Mouse (Mus musculus): Measurements from ENCODE around the gene Adgrl4. TPM values are rescaled to one million over a fixed set of nuclear protein-coding genes. Genes with fewer than 3 reads are reported as not detected.
A peak's percentile ranks its signal among the peaks of the same experiment; 100 is the strongest.

Gene Adgrl4
- polyA plus RNA-seq, 1 experiment from 2014 or later: 15.5 TPM

DNA sequence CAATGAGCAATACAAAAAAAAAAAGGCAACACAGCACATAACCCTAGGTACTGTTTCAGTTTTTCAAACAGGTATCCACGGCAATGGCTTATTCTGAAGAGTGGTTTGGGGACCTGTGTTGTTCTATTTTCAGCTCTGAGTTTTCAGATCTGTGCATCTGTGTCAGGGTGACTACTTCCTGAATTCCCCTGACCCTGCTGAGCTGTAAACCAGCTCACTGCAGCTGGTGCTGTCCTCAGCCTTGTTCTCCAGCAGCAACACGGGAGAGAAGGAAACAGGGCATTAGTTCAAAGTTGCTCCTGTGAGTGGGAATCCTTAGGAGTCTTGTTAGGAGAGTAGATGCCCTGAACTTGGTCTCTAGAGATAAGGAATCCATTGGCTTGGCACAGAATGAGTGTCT lies 119.4 kb downstream of the Adgrl4 start:
- Histone ChIP-seq H3K27ac (replicated peaks; ENCODE audit: low read depth, low read length) (no peak overlapping the region), H3K27me3 (ENCODE audit: control insufficient read depth, insufficient read depth, low read length) (no peaks in the 10 kb centered on the region), H3K9me3 (ENCODE audit: control insufficient read depth, low read length) (no peaks in the 10 kb centered on the region), H3K4me3 (replicated peaks; ENCODE audit: low read depth, low read length) (no peak overlapping the region), H3K9ac (replicated peaks; ENCODE audit: low read length) (no peak overlapping the region), H3K4me2 (ENCODE audit: low read length) (no peak overlapping the region), H3K4me1 (ENCODE audit: control insufficient read depth, insufficient read depth, low read length) (no peaks in the 10 kb centered on the region), H3K36me3 (ENCODE audit: control insufficient read depth, insufficient read depth, low read length) (no peaks in the 10 kb centered on the region)
- WGBS: 74% methylated on average over 2 of the region's 2 CpGs
- DNase-seq (no peak), ATAC-seq (ENCODE audit: low FRiP score, low TSS enrichment) (no peak)

GRCm38 (mm10) chr3:151557607-151558006 lies 119.9 kb downstream of the Adgrl4 start:
- Histone ChIP-seq H3K36me3 (ENCODE audit: control insufficient read depth, insufficient read depth, low read length) (no peaks in the 10 kb centered on the region), H3K4me2 (ENCODE audit: low read length) (no peak overlapping the region), H3K9me3 (ENCODE audit: control insufficient read depth, low read length) (no peaks in the 10 kb centered on the region), H3K9ac (replicated peaks; ENCODE audit: low read length) (no peak overlapping the region), H3K27me3 (ENCODE audit: control insufficient read depth, insufficient read depth, low read length) (no peaks in the 10 kb centered on the region), H3K27ac (replicated peaks; ENCODE audit: low read depth, low read length) (no peak overlapping the region), H3K4me1 (ENCODE audit: control insufficient read depth, insufficient read depth, low read length) (no peaks in the 10 kb centered on the region), H3K4me3 (replicated peaks; ENCODE audit: low read depth, low read length) (no peak overlapping the region)
- 79% methylated on average over 5 of the region's 5 CpGs for WGBS
- no peak for ATAC-seq (ENCODE audit: low FRiP score, low TSS enrichment)
- DNase-seq: no peak

DNA sequence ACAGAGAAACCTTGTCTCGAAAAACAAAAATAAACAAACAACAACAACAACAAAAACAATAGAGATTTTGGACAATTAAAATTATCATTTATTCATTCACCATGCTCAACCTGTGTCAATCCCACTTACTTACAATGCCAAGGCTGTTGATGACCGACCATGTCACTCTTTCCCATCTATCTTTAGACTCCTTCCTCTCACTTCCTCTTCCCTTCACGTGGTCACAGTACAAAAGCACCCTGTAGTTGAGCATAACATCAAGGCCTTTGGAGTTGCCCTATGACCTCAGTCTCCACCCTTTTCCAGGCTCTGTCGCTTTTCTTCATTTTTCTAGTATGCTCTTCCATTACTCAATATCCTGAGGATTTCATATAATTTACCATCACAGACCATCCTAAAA lies 120.7 kb downstream of the Adgrl4 start:
- Histone ChIP-seq H3K4me2 (ENCODE audit: low read length) (no peak overlapping the region), H3K9ac (replicated peaks; ENCODE audit: low read length) (no peak overlapping the region), H3K4me3 (replicated peaks; ENCODE audit: low read depth, low read length) (no peak overlapping the region), H3K27ac (replicated peaks; ENCODE audit: low read depth, low read length) (no peak overlapping the region), H3K4me1 (ENCODE audit: control insufficient read depth, insufficient read depth, low read length) (no peaks in the 10 kb centered on the region), H3K9me3 (ENCODE audit: control insufficient read depth, low read length) (no peaks in the 10 kb centered on the region), H3K27me3 (ENCODE audit: control insufficient read depth, insufficient read depth, low read length) (no peaks in the 10 kb centered on the region), H3K36me3 (ENCODE audit: control insufficient read depth, insufficient read depth, low read length) (no peaks in the 10 kb centered on the region)
- no peak for DNase-seq
- no peak for ATAC-seq (ENCODE audit: low FRiP score, low TSS enrichment)
- 76% methylated on average over 4 of the region's 4 CpGs for WGBS

GRCm38 (mm10) chr3:151565664-151566621 lies 128.3 kb downstream of the Adgrl4 start:
- ATAC-seq (ENCODE audit: low FRiP score, low TSS enrichment) (no peak), DNase-seq (peak; percentile 31)
- Histone ChIP-seq H3K4me1 (ENCODE audit: control insufficient read depth, insufficient read depth, low read length) (no peaks in the 10 kb centered on the region), H3K36me3 (ENCODE audit: control insufficient read depth, insufficient read depth, low read length) (no peaks in the 10 kb centered on the region), H3K9ac (replicated peaks; ENCODE audit: low read length) (no peak overlapping the region), H3K27me3 (ENCODE audit: control insufficient read depth, insufficient read depth, low read length) (no peaks in the 10 kb centered on the region), H3K9me3 (ENCODE audit: control insufficient read depth, low read length) (no peaks in the 10 kb centered on the region), H3K4me2 (ENCODE audit: low read length) (no peak overlapping the region), H3K27ac (replicated peaks; ENCODE audit: low read depth, low read length) (no peak overlapping the region), H3K4me3 (replicated peaks; ENCODE audit: low read depth, low read length) (no peak overlapping the region)
- WGBS: 73% methylated on average over 16 of the region's 16 CpGs

DNA sequence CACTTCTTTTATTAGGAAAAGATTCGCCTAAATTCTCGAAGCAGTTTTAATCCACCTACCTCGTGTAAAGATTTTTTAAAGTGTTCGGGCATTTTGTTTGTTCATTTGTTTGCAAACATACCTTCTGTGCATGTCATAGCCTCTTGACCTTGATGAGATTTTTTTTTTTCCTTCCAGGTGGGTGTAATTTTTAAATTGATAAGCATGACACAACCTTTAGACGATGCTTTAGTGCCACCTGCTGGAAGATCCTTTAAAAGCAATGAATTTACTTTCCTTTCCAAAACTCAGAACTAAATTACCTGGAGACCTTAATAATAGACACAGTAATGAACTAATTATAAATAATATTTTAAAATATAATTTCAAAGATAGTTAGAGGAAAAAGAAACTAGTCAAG lies 128.9 kb downstream of the Adgrl4 start:
- no peak overlapping the region for H3K9ac ChIP-seq (replicated peaks; ENCODE audit: low read length)
- no peaks in the 10 kb centered on the region for H3K27me3 ChIP-seq (ENCODE audit: control insufficient read depth, insufficient read depth, low read length)
- DNase-seq: peak; percentile 84
- no peaks in the 10 kb centered on the region for H3K9me3 ChIP-seq (ENCODE audit: control insufficient read depth, low read length)
- WGBS: 55% methylated on average over 5 of the region's 5 CpGs
- no peak overlapping the region for H3K4me2 ChIP-seq (ENCODE audit: low read length)
- no peaks in the 10 kb centered on the region for H3K36me3 ChIP-seq (ENCODE audit: control insufficient read depth, insufficient read depth, low read length)
- H3K4me3 ChIP-seq (replicated peaks; ENCODE audit: low read depth, low read length): no peak overlapping the region
- H3K4me1 ChIP-seq (ENCODE audit: control insufficient read depth, insufficient read depth, low read length): no peaks in the 10 kb centered on the region
- ATAC-seq (ENCODE audit: low FRiP score, low TSS enrichment): no peak
- no peak overlapping the region for H3K27ac ChIP-seq (replicated peaks; ENCODE audit: low read depth, low read length)

DNA sequence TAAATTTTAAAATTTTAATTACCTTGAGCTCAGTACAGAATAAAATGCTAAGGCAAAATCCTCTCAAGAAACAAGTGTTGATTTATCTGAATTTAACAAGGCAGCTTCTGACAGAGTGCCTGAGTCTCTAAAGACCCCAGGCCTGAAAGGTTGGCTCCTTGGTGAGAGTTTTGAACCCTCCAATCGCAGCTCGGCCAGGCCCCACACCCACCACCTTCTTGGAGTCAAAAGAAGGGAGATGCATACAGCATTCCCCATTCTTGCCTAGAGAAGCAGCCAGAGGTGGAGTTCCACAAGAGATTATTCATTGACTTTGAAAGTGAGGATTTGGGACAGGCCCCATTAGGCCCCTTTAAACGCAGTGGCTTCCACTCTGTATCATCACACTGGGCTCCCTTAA lies 129.9 kb downstream of the Adgrl4 start:
- no peaks in the 10 kb centered on the region for H3K4me1 ChIP-seq (ENCODE audit: control insufficient read depth, insufficient read depth, low read length)
- no peaks in the 10 kb centered on the region for H3K9me3 ChIP-seq (ENCODE audit: control insufficient read depth, low read length)
- H3K36me3 ChIP-seq (ENCODE audit: control insufficient read depth, insufficient read depth, low read length): no peaks in the 10 kb centered on the region
- no peak overlapping the region for H3K27ac ChIP-seq (replicated peaks; ENCODE audit: low read depth, low read length)
- DNase-seq (no peak), ATAC-seq (ENCODE audit: low FRiP score, low TSS enrichment) (no peak)
- no peaks in the 10 kb centered on the region for H3K27me3 ChIP-seq (ENCODE audit: control insufficient read depth, insufficient read depth, low read length)
- WGBS: 8% methylated on average over 3 of the region's 3 CpGs
- no peak overlapping the region for H3K4me2 ChIP-seq (ENCODE audit: low read length)
- no peak overlapping the region for H3K4me3 ChIP-seq (replicated peaks; ENCODE audit: low read depth, low read length)
- no peak overlapping the region for H3K9ac ChIP-seq (replicated peaks; ENCODE audit: low read length)

- no peak overlapping the region for H3K27ac ChIP-seq (replicated peaks; ENCODE audit: low read depth, low read length)
- H3K27me3 ChIP-seq (ENCODE audit: control insufficient read depth, insufficient read depth, low read length): no peaks in the 10 kb centered on the region
- no peak overlapping the region for H3K9ac ChIP-seq (replicated peaks; ENCODE audit: low read length)
- no peaks in the 10 kb centered on the region for H3K36me3 ChIP-seq (ENCODE audit: control insufficient read depth, insufficient read depth, low read length)
- H3K4me2 ChIP-seq (ENCODE audit: low read length): no peak overlapping the region
- DNase-seq (peak; percentile 11), ATAC-seq (ENCODE audit: low FRiP score, low TSS enrichment) (no peak)
- 83% methylated on average over 5 of the region's 5 CpGs for WGBS
- H3K4me3 ChIP-seq (replicated peaks; ENCODE audit: low read depth, low read length): no peak overlapping the region
- H3K9me3 ChIP-seq (ENCODE audit: control insufficient read depth, low read length): no peaks in the 10 kb centered on the region
- no peaks in the 10 kb centered on the region for H3K4me1 ChIP-seq (ENCODE audit: control insufficient read depth, insufficient read depth, low read length)
These were observed 134.4 kb downstream of the Adgrl4 start for GRCm38 (mm10) chr3:151572089-151572488.

- ATAC-seq (ENCODE audit: low FRiP score, low TSS enrichment) (no peak), DNase-seq (no peak)
- Histone ChIP-seq H3K27ac (replicated peaks; ENCODE audit: low read depth, low read length) (no peak overlapping the region), H3K4me2 (ENCODE audit: low read length) (no peak overlapping the region), H3K4me3 (replicated peaks; ENCODE audit: low read depth, low read length) (no peak overlapping the region), H3K4me1 (ENCODE audit: control insufficient read depth, insufficient read depth, low read length) (no peaks in the 10 kb centered on the region), H3K27me3 (ENCODE audit: control insufficient read depth, insufficient read depth, low read length) (no peaks in the 10 kb centered on the region), H3K9ac (replicated peaks; ENCODE audit: low read length) (no peak overlapping the region), H3K36me3 (ENCODE audit: control insufficient read depth, insufficient read depth, low read length) (no peaks in the 10 kb centered on the region), H3K9me3 (ENCODE audit: control insufficient read depth, low read length) (no peaks in the 10 kb centered on the region)
- 80% methylated on average over 7 of the region's 7 CpGs for WGBS
These were observed 137.6 kb downstream of the Adgrl4 start for GRCm38 (mm10) chr3:151575292-151575691.

DNA sequence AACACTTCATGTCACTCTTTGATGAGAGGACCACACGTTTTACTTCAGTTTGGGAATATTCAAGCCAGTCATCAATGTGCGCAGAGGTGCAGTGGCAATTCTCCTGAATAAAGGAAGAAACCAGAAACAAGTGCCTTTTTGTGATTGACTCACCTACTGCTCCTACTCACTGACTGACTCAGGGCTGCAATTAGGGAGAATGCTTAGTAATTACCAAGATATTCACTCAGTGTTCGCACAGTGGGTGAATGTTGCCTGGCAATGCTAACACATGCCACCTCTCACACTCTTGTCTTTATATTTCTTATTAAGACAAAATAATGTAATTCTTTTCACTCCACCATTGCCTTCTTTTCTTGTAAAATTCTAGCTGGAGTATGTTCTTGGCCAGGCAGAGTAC lies 138.5 kb downstream of the Adgrl4 start:
- ATAC-seq (ENCODE audit: low FRiP score, low TSS enrichment) (no peak), DNase-seq (no peak)
- Histone ChIP-seq H3K9me3 (ENCODE audit: control insufficient read depth, low read length) (no peaks in the 10 kb centered on the region), H3K27ac (replicated peaks; ENCODE audit: low read depth, low read length) (no peak overlapping the region), H3K9ac (replicated peaks; ENCODE audit: low read length) (no peak overlapping the region), H3K4me1 (ENCODE audit: control insufficient read depth, insufficient read depth, low read length) (no peaks in the 10 kb centered on the region), H3K27me3 (ENCODE audit: control insufficient read depth, insufficient read depth, low read length) (no peaks in the 10 kb centered on the region), H3K4me2 (ENCODE audit: low read length) (no peak overlapping the region), H3K36me3 (ENCODE audit: control insufficient read depth, insufficient read depth, low read length) (no peaks in the 10 kb centered on the region), H3K4me3 (replicated peaks; ENCODE audit: low read depth, low read length) (no peak overlapping the region)
- WGBS: 82% methylated on average over 3 of the region's 3 CpGs
